Mouse (Mus musculus): ENCODE data around the gene Cd59a. TPM values are rescaled to one million over a fixed set of nuclear protein-coding genes. Genes with fewer than 3 reads are reported as not detected.
"Not testable (repeated sequence)": the region's sequence is repeated elsewhere in the genome, so short reads cannot be mapped to it uniquely, and the experiment has no call there.

Gene Cd59a
- total RNA-seq, 2 experiments from 2014 or later = 3.6 to 4.3 TPM

DNA sequence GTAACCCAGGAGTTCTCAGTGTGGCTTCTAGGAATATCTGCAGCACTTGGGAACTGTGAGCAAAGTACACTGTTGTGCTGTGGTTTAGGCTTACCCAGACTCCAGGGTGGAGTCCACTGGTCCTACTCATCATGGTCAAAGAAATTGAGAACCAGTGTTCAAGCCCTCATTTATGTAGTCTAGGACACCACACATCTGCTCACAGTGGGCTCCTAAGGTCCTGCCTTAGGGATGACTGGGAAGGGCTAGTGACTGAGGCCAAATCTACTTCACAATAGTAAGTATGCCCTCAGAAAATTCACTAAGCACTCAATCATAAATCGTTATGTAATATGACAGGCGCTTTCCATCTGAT, 3.6 kb downstream of the Cd59a start:
- no peak for DNase-seq (ENCODE audit: low spot score in 2 of 2)
- intact Hi-C loops (cut with DNase I) = no loop called here

DNA sequence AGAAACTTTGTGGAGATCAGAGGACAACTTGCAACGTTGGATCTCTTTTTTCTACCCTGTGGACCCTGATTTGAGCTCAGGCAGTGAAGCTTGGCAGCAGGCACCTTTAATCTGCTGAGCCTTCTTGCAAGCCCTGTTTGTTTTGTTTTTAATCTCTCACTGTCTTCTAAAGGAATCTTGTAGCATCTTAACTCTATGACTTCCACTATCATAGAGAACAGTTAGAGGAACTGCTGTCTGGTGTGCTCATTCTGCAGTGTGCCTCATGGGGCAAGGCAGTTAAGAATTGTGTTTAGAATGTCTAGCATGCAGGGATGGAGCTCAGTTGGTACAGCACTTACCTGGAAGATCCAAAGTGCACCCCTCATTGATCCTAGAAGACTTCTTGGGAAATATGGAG, 4.3 kb downstream of the Cd59a start:
- no peak for DNase-seq (ENCODE audit: low spot score in 2 of 2)
- intact Hi-C loops (cut with DNase I) = no loop called here

DNA sequence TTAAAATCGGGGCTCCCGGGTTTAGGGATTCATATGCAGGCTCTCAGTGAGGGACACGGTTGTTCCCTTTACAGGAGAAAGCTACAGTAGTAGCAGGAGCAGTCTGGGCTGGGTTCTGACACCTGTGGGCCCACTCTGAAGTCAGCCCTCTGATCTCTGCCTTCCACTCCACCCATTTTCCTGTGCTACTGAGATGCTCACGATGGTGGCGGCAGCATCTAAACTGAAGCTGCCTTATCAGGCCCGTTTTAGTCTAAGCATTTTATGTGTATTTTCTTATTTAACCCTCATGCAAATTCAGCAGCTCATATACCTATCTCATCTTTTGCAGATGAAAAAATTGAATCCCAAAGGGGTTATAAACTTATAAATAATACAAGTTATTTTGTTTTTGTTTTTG, 9.2 kb downstream of the Cd59a start:
- intact Hi-C loops (cut with DNase I) = no loop called here
- DNase-seq (ENCODE audit: low spot score in 2 of 2) = no peak

DNA sequence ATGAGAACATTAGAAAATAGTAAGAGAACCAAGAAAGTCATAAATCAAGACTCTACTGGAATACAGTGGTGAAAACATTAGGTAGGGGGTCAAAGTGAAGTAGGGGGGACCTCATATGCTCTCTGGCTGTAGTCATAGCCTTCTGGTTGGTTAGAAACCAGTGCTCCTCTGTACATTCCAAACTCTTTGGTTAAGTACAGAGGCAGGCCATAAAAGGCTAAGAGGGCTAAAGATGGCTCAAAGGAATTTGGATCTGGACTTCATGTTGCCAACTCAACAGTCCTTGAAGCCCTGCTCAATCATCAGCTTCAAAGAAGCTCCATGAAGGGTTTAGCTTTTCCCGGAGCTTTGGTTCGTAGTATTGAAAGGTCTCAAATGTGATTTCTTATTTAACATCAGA, 13.4 kb downstream of the Cd59a start:
- DNase-seq (ENCODE audit: low spot score in 2 of 2); intact Hi-C loops (cut with DNase I): not testable (repeated sequence)

DNA sequence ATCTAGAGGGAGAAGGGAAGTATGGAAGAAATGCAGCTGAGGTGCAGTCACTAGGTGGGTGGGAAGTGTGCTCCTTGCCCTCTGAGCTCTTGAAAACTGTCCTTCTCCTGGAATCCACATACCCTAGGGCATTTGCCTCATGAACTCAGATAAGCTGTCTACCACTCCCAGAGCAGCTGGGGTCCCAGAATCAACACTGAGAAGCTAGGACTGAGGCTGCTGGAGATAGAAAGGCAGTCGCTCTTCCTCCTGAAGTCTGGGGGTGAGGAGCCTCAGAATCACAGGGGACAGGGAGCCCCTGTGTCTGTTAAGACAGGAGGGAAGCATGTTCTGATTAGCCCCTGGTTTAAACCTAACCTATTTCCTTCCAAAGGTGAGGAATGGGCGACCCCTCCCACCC, 13.9 kb downstream of the Cd59a start:
- intact Hi-C loops (cut with DNase I) = no loop called here

DNA sequence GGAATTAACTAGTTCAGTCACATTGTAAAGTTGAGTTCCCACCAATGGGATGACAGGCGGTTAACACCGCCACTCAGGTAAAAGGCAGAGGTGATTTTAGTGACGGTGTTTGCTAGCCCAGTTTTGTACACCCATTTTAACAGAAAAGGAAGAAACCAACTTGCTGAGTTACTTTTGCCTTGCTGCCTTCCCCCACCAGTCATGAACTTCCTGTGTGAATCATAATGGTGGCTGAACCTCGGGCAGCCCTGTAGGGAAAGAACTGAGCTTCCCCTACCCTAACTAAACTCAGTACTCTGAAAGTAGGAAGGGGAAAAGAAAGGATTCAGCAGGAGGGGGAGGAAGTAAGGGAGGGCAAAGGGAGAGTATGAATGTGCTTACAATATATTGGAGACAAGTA, 14.4 kb downstream of the Cd59a start:
- intact Hi-C loops (cut with DNase I) = no loop called here
- no peak for DNase-seq (ENCODE audit: low spot score in 2 of 2)

More for the DNA sequence above, 13.9 kb downstream of the Cd59a start:
- DNase-seq (ENCODE audit: low spot score in 2 of 2) = no peak

DNA sequence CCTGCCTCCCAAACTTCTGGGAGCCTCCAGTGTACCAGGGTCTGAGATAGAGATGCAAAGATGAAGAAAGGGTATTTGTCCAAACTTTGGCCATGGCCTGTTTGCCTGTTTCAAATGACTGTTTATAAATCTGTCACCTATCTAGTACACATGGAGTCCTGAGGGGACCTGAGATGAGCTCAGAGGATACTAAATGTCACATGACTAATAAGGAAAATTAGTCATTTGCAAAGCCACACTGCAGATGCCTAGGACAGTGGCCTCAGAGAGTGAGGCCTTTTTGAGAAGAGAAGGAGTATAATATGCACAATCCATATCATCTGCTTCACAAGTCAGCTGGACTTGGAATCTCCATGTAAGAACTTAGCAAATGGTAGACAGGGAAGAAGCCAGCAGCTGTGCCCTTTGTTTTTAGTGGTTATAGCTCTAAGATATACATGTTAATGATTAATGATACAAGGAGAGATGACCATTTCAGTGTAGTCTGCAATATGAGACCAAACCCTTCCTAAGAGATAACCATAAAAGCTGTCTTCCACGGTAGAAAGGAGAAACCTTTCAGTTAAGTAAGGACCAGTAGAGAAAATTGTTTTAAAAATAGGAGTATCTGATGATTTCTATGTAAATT, 15.7 kb downstream of the Cd59a start:
- intact Hi-C loops (cut with DNase I); DNase-seq (ENCODE audit: low spot score in 2 of 2): not testable (repeated sequence)

DNA sequence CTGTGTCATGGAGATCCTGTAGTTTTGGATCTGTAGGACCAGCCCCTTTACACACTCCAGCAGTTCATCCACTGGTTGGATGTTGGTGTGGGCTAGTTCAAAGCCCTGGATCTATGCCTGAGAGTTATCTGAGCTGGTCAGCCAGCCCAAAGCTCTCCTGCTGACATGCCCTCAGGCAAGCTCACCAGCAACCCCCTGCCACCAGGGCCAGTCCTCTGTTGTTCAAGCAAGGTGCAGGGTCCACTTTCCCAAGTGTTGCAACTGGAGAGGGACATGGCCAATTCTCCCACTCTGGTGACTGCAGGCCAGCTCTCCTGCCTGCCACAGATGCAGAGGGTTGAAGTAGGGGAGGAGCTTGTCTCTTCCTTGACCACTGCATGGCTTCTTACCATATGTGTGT, 18.0 kb downstream of the Cd59a start:
- DNase-seq (ENCODE audit: low spot score in 2 of 2); intact Hi-C loops (cut with DNase I): not testable (repeated sequence)

DNA sequence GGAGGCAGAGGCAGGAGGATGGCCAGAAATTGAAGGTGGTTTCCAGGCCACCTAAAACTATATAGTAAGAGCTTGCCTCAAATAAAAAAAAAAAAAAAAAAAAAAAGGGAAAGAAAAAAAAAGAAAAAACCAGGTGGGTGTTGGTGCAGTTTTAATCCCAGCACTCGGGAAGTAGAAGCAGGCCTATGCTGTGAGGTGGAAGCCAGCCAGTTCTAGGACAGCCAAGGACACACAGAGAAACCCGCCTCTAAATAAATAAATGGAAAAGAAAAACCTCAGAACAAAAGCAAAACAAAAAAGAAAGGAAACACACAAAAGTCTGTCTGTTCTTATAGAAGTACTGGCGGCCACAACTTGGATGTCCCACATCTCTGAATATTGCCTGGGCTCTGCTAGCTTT, 19.3 kb downstream of the Cd59a start:
- no peak for DNase-seq (ENCODE audit: low spot score in 2 of 2)
- intact Hi-C loops (cut with DNase I) = no loop called here

DNA sequence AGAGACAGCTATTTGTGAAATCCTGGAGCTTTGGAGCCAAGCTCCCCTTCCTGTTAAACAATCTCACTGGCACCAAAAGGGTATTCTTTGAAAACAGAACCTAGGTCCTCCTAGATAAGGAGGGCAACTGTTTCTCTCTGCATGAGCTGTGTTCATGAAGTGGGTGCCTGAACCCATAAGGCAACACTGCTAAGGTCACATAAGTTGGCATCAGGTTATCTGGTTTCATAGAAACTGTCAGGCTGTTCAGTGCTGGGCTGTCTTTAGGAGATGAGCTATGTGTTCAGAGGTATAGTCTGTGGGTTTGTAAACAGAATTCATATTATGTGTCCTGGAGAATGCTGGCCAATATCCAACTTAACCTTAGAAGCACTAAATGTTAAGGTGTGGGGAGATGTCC, 21.6 kb downstream of the Cd59a start:
- intact Hi-C loops (cut with DNase I); DNase-seq (ENCODE audit: low spot score in 2 of 2): not testable (repeated sequence)

DNA sequence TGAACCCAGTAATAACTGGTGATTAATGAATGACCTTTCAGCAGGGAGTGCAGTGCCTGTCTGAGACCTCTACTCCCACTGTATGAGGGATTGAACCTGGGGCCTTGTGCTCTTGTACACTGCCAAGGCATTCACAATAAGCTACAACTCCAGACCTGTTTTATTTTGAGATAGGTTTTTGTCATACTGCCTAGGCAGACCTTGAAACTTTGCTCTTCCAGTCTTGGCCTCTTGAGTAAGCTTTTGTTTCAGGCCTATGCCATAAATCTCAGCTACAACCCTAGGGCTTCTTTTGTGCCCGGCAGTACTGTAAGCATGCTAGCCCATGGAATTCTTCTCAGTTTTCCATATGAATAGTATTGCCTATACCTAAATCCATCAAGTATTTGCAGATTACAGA, 23.5 kb downstream of the Cd59a start:
- intact Hi-C loops (cut with DNase I) = no loop called here
- no peak for DNase-seq (ENCODE audit: low spot score in 2 of 2)

DNA sequence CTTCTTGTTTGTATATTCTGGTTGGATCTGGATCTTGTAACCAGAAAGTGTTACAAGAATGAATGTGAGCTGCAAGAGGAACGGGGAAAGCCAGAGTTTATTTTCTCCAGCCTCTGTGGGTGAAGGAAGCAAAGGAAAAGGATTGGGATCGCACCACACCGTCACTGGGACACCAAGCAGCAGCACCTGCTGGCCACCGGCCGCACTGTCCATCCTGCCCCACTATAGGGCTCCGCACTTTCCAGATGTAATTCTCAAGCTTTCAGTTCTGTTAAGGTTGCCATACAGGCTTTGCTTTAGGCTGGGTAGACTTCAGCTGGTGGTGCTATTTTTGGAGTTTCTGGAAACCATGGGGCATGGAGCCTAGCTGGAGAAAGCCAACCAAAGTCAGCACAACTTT, 24.7 kb downstream of the Cd59a start:
- DNase-seq (ENCODE audit: low spot score in 2 of 2) = no peak
- intact Hi-C loops (cut with DNase I) = loop anchor here (10.0 kb wide), 1 partner anchor 86 kb away; no protein-coding TSS in a partner anchor

DNA sequence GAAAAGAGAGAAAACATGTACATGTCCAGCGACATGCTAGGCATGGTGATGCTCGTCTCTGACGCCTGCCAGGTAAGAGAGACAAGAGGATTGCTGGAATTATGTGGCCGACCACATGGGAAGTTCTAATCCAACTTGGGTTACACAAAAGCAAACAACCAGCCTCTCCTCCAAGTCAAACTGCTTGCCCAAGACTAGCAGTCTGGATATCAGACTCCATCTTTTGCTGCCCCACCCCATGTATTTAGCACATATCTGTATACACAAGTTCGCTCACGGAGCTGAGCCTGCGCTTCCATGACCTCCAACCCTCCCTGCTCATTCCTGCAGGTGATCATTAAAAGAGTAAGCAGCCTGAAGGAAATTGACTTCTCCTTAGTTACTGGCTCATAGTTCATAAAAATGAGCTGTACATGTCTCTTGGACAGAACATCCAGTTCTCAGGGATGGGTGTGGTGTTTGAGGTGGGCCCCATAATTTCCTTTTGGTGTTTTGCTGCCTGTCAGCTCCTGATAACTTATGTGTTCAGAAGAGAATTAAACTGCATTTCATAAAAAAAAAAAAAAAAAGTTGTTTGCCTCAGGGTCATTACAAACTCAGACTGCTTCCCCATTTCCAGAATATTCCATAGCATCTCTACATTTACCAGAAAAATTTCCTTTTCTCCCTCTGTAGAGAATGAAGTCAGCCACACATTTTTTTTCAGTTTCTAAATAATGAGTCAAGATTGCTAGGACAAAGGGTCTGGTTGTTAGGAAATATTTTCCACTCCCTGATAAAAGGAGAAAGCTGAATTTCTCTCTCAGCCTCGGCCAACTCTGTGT, 26.3 kb downstream of the Cd59a start:
- no peak for DNase-seq (ENCODE audit: low spot score in 2 of 2)
- intact Hi-C loops (cut with DNase I) = loop anchor here (10.0 kb wide), 1 partner anchor 87 kb away; no protein-coding TSS in a partner anchor

DNA sequence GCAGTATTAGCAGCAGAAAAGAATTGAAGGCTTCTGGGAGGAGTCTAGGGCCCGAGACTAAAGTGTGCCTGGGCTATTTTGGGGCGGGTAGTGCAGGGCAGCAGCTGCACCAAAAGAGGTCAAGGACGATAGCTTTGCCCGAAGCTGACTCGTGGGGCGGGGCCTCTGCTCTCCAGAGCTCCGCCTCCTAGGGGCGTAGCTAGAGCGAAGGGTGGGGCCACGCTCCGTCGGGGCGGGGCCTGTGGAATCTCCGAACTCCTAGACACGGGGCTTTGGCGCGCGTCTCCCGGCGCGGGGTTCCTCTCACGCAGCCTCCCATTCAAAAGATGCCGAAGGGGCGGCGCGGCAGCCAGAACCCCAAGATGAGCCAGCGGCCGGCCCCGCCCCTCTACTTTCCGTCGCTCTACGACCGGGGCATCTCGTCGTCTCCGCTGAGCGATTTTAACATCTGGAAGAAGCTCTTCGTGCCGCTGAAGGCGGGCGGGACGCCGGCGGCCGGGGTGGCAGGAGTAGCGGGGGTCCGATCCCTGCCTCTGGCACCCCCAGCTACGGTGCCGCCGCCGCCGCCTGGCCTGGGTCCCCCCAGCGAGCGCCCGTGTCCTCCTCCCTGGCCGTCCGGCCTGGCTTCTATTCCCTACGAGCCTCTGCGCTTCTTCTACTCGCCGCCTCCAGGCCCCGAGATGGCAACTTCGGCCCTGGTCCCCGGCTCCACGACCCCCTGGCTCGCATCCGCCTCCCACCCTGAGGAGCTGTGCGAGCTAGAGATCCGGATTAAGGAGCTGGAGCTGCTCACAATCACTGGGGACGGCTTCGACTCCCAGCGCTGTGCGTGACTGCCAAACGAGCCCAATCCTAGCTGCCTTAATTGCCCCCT, 27.1 kb downstream of the Cd59a start, which contains the start of gene A930018P22Rik:
Gene A930018P22Rik, plus strand, starts transcription at position 265 of the 874 bp plus-strand sequence.
- intact Hi-C loops (cut with DNase I) = loop anchor here (10.0 kb wide), 1 partner anchor 88 kb away; no protein-coding TSS in a partner anchor
- peak; percentile 85 to 92 for DNase-seq (ENCODE audit: low spot score in 2 of 2)

DNA sequence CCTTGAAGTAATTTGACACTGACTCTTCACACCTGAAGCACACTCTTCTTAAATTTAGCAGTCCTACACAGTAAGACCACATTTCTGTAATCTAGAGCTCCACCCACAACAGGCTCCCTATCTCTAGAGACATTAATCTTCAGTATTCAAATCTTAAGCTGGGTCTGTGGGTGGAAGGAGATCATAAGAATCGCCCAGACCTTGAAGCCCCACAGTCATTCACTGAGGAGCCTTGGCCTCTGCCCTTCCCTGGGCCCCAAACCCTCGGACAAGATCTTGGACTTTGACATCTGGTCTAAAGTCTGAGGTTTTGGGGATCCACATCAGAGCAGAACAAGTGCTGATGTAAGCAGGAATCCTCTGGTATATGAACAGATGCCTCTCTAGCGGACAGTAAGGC, 27.9 kb downstream of the Cd59a start:
- DNase-seq (ENCODE audit: low spot score in 2 of 2) = no peak
- intact Hi-C loops (cut with DNase I) = loop anchor here (10.0 kb wide), 1 partner anchor 89 kb away; no protein-coding TSS in a partner anchor

DNA sequence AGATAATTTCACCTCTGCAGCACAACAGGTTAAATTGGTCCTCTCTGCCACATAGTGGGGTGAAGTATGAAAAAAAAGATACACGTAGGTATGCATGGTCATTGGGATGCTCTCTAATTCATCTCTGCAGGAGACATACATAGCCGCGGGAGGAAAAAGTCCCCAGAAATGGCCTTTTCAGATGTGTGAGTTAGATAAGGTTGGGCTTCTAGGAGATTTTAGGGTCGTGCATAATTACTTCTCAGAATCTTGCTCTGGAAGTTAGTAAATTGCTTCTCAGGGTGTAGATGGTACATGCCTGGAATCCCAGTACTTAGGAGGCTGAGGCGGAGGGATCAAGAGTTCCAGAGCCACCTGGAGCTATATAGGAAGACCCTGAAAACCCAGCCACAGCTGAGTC, 28.5 kb downstream of the Cd59a start:
- intact Hi-C loops (cut with DNase I) = loop anchor here (10.0 kb wide), 1 partner anchor 89 kb away; no protein-coding TSS in a partner anchor
- DNase-seq (ENCODE audit: low spot score in 2 of 2) = no peak

DNA sequence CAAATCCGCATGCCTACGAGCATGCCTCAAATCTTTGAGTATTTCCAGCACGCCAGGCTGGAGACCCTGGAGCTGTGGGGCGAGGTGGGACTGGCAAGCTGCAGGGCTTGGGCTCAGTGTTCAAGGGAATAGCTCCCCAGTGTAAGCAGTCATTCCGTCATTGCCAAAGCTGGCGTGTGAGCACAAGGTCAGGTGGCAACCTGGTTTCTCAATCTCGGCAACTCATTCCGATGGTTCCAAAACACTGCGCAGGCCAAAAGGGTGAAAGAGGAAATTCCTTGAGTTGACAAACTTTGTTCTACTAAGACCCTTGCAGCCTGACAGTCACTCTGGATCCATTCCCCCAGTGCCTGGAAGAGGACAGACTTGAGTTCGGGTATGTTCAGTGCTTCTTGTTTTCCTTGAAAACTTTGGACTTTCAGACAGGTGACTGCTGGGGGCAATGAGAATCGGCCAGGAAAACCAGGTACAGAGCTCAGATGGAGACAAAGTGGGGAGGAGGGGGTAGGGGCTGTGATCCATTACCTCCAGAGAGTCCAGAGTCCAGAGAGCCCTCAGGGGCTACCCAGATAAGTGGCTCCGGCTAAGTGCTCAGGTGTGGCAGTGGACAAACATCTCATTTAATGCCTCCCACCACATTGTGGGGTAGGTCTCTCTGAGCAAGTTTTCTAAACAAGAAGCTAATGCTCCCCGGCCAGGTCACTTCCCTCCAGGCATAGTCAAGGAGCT, 33.4 kb downstream of the Cd59a start:
- intact Hi-C loops (cut with DNase I) = loop anchor here (10.0 kb wide), 1 partner anchor 94 kb away; no protein-coding TSS in a partner anchor
- DNase-seq (ENCODE audit: low spot score in 2 of 2) = no peak

DNA sequence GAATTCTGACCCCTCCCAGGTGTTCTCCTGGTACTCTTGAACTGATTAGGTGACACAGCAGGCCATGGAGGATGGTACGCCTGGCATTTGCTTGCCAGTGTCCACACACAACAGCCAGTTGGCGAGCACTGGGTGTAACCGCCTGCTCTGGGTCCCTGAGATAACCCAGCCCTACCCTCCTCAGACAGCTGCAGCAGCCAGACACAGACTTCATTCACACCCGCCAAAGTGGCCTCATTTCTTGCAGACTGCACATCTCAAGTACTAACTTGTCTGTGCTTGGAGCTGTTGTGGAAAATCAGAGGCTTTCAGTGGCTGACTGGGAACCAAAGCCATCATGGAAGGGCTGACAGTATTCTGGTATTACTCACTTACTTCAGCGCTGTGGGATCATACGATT, 34.6 kb downstream of the Cd59a start:
- DNase-seq (ENCODE audit: low spot score in 2 of 2) = peak in 1 of 2 experiments; percentile 58
- intact Hi-C loops (cut with DNase I) = loop anchor here (5.0 kb wide), 1 partner anchor 457 kb away; no protein-coding TSS in a partner anchor

DNA sequence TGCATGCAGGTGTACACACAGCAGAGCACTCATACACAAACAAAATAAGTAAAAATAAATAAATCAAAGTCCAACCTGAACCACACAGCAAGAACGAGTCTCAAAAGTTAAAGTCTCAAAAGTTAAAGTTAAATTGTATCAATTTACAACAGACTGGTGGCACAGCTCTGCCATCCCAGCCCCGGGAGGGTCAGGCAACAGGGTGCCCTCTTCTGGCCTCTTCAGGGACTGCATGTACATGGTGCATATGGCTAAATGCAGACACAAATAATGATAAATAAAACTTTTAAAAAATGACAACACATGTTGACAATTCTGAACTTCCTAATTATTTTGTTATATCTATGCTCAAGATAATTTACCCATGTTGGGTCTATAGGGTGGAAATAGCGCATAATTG, 35.4 kb downstream of the Cd59a start:
- DNase-seq (ENCODE audit: low spot score in 2 of 2) = no peak
- intact Hi-C loops (cut with DNase I) = loop anchor here (5.0 kb wide), 1 partner anchor 456 kb away; no protein-coding TSS in a partner anchor

Data from left cerebral cortex, postnatal 25 days (tissue).